Mouse (Mus musculus): ENCODE measurements around the gene Ece1. TPM values are rescaled to one million over a fixed set of nuclear protein-coding genes. Genes with fewer than 3 reads are reported as not detected.
A peak's percentile ranks its signal among the peaks of the same experiment; 100 is the strongest.

Ece1 gene
- polyA plus RNA-seq, 1 experiment from 2014 or later = 77.4 TPM

DNA sequence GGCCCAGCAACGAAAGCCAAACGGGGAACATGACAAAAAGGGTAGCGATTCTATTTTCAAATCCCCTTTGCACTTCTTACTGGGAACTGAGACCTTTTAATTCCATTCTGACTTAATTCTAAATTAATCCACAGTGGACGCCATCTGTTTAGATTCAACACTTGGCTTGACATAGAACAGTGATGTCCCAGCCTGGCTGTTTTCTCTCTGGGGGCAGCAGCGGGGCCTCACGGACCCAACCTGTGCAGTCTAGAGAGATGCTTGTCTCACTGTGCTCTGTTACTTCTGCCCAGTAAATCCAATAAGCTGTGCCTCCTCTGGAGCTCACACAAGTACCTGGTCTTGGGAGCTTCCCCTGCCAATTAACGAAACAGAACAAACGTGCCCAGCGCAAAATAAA is 56.5 kb downstream of the Ece1 start:
- Histone ChIP-seq H3K9me3 (no peaks in the 10 kb centered on the region), H3K27me3 (replicated peaks) (peaks cover 9% of the 10 kb centered on the region; the same call in 1 of the 2 replicates), H3K4me3 (no peak overlapping the region), H3K4me2 (0 out of 2 replicates have a peak overlapping the region, but pooled peaks have one; percentile 29), H3K4me1 (peaks cover 64% of the 10 kb centered on the region), H3K36me3 (peaks cover 25% of the 10 kb centered on the region), H3K9ac (peak overlapping the region; percentile 70; the same call in 1 of the 2 replicates), H3K27ac (replicated peaks) (peak overlapping the region; percentile 93)
- WGBS = 61% methylated on average over 9 of the region's 9 CpGs
- no peak for ATAC-seq (ENCODE audit: extremely low read depth, insufficient number of reproducible peaks, low FRiP score, low TSS enrichment)

DNA sequence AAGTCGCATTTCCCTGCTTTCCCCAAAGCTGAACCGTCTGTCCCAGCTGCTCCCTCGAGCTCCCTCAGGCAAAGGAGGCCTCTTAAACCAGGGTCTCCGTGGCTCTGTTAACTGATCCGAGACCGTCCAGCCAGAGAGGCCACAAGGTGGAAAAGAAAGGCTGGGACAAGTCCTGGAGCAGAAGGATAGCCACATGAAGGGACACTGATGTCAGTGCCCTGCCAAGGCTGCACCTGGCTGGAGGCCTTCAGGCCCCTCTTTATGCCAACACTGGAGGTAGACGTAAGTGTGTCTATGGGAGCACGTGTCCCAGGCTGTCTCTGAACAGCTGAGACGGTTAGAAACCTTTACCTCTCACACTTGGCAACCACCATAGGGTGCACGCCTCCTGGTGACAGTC is 57.1 kb downstream of the Ece1 start:
- H3K4me2 ChIP-seq = no peak overlapping the region
- peak overlapping the region; percentile 93 for H3K27ac ChIP-seq (replicated peaks)
- ATAC-seq (ENCODE audit: extremely low read depth, insufficient number of reproducible peaks, low FRiP score, low TSS enrichment) = no peak
- no peaks in the 10 kb centered on the region for H3K9me3 ChIP-seq
- 63% methylated on average over 10 of the region's 10 CpGs for WGBS
- H3K36me3 ChIP-seq = peaks cover 31% of the 10 kb centered on the region
- H3K9ac ChIP-seq = peak overlapping the region; percentile 70; the same call in 1 of the 2 replicates
- H3K4me3 ChIP-seq = no peak overlapping the region
- H3K4me1 ChIP-seq = peaks cover 58% of the 10 kb centered on the region
- peaks cover 9% of the 10 kb centered on the region; the same call in 1 of the 2 replicates for H3K27me3 ChIP-seq (replicated peaks)

DNA sequence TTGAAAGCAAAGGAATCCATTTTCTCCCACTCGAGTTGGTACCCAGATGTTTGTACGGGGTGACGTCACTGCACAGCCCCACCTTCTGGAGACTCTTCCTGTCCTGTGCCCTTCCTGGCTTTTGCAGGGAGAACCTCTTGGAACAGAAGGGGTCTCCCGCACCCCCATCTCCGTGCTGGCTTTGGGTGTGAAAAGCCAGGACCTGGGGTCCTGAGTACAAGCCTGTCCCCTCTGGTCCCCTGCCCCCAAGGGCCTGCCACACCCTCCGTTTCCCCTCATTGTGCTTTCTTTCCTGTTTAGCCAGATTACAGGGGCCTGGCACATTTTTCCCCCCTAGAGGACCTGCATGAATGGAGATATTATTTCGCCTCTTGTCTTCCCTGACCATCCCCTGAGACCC is 58.0 kb downstream of the Ece1 start:
- peak overlapping the region; percentile 69 for H3K9ac ChIP-seq
- H3K9me3 ChIP-seq = no peaks in the 10 kb centered on the region
- 42% methylated on average over 7 of the region's 7 CpGs for WGBS

DNA sequence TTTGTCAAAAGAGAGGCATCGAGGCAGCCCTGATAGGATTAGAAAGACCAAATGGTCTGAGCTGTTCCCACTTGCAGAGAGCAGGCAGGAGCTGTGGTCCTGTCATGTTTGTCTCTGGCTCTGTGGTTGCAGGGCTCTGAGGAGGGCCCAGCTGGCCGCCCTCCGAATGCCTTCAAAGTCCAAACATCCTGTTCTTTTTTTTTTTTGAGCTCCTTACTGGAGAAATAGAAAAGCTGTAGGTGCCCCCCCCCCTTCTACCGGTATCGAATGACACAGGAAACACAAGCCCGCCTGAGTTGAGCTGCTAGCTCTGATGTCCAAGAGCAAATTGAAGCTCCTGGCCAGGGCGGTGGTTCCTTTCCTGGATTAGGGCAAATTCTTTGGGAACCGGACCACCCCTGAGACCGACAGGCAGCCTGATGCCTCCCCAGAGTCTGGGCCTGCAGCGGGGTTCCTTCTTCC is 58.5 kb downstream of the Ece1 start:
- H3K4me2 ChIP-seq = peak overlapping the region; percentile 58
- H3K9me3 ChIP-seq = no peaks in the 10 kb centered on the region
- peak overlapping the region; percentile 32 for H3K4me3 ChIP-seq
- H3K36me3 ChIP-seq = peaks cover 33% of the 10 kb centered on the region
- peaks cover 64% of the 10 kb centered on the region for H3K4me1 ChIP-seq
- H3K9ac ChIP-seq = peak overlapping the region; percentile 69
- no peak for ATAC-seq (ENCODE audit: extremely low read depth, insufficient number of reproducible peaks, low FRiP score, low TSS enrichment)
- WGBS = 26% methylated on average over 10 of the region's 10 CpGs
- H3K27ac ChIP-seq (replicated peaks) = peak overlapping the region; percentile 93
- 0 out of 2 replicates have a peak, but pooled peaks cover 4% of the 10 kb centered on the region for H3K27me3 ChIP-seq (replicated peaks)

More for the DNA sequence above, 58.0 kb downstream of the Ece1 start:
- Histone ChIP-seq H3K27me3 (replicated peaks) (peaks cover 4% of the 10 kb centered on the region; the same call in 1 of the 2 replicates), H3K4me1 (peaks cover 59% of the 10 kb centered on the region), H3K27ac (replicated peaks) (peak overlapping the region; percentile 93), H3K4me2 (peak overlapping the region; percentile 27), H3K36me3 (peaks cover 33% of the 10 kb centered on the region), H3K4me3 (no peak overlapping the region)
- ATAC-seq (ENCODE audit: extremely low read depth, insufficient number of reproducible peaks, low FRiP score, low TSS enrichment) = no peak

DNA sequence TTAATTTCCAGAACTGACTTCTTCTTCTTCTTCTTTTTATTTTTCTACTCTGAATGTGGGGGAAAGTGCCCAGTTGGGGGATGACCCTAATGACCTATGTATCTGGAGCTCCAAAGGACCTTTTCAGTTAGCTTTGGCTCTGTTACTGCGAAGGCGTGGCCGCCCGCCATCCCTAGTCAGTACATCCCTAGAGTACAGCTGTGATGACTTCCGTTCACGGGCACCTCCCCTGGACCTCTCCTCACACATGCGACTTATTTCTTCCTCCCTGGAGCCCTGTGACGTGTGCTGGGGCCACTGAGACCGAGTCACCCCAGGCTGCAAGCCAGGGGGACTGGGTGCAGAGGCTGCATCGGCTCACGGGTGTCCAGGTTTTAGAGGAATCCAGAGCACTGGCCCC is 59.5 kb downstream of the Ece1 start:
- ATAC-seq (ENCODE audit: extremely low read depth, insufficient number of reproducible peaks, low FRiP score, low TSS enrichment) = no peak
- Histone ChIP-seq H3K4me2 (peak overlapping the region; percentile 58), H3K4me1 (peaks cover 70% of the 10 kb centered on the region), H3K27me3 (replicated peaks) (0 out of 2 replicates have a peak, but pooled peaks cover 4% of the 10 kb centered on the region), H3K36me3 (peaks cover 39% of the 10 kb centered on the region), H3K9ac (no peak overlapping the region), H3K27ac (replicated peaks) (peak overlapping the region; percentile 93), H3K9me3 (no peaks in the 10 kb centered on the region), H3K4me3 (peak overlapping the region; percentile 32)
- WGBS = 71% methylated on average over 11 of the region's 11 CpGs

DNA sequence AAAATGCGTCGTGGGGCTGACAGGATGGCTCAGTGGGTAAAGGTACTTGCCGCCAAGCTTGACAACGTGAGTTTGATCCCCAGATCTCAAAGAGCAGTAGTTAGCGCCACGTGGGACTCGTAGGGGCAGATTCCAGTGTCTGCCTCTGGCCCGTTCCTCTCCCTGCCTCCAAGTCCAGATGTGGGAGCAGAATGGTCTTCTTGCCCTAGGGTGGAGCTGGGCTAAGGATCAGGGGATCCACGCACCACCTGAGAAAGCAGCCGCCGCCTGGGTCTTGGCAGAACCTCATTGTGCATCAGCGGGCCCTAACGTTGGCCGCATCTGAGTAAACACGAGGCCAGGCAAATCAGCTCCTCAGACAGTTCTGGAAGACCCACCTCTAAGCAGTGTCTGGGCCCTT is 61.0 kb downstream of the Ece1 start:
- Histone ChIP-seq H3K4me3 (no peak overlapping the region), H3K27me3 (replicated peaks) (0 out of 2 replicates have a peak, but pooled peaks cover 4% of the 10 kb centered on the region), H3K4me2 (no peak overlapping the region), H3K4me1 (peaks cover 70% of the 10 kb centered on the region), H3K27ac (replicated peaks) (no peak overlapping the region), H3K9ac (no peak overlapping the region), H3K9me3 (no peaks in the 10 kb centered on the region), H3K36me3 (peaks cover 49% of the 10 kb centered on the region)
- 85% methylated on average over 15 of the region's 15 CpGs for WGBS
- ATAC-seq (ENCODE audit: extremely low read depth, insufficient number of reproducible peaks, low FRiP score, low TSS enrichment) = no peak

DNA sequence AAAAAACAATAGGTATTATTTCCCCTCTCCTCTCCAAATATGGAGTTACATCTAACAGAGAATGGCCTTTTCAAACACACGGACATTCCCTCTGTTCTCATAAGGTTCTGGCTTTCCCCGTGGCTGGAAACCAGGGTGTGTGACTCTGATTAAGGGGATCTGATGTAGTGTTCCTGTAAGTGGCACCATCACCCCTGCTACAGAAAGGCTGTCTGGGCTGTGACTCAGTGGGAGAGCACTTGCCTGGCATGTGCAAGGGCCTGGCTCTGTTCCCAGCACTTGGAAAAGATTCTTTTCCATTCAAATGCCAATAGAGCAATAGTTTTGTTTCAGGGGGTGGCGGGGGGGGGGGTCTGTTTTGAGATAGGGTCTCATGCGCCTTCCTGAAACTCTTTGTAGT is 63.1 kb downstream of the Ece1 start:
- ATAC-seq (ENCODE audit: extremely low read depth, insufficient number of reproducible peaks, low FRiP score, low TSS enrichment) = no peak
- H3K27ac ChIP-seq (replicated peaks) = peak overlapping the region; percentile 56; the same call in 1 of the 2 replicates
- no peak overlapping the region for H3K4me2 ChIP-seq
- H3K27me3 ChIP-seq (replicated peaks) = no peaks in the 10 kb centered on the region
- no peak overlapping the region for H3K9ac ChIP-seq
- H3K36me3 ChIP-seq = peaks cover 53% of the 10 kb centered on the region
- H3K9me3 ChIP-seq = no peaks in the 10 kb centered on the region
- 56% methylated on average over 4 of the region's 4 CpGs for whole genome bisulfite sequencing
- H3K4me3 ChIP-seq = no peak overlapping the region
- H3K4me1 ChIP-seq = peaks cover 70% of the 10 kb centered on the region

DNA sequence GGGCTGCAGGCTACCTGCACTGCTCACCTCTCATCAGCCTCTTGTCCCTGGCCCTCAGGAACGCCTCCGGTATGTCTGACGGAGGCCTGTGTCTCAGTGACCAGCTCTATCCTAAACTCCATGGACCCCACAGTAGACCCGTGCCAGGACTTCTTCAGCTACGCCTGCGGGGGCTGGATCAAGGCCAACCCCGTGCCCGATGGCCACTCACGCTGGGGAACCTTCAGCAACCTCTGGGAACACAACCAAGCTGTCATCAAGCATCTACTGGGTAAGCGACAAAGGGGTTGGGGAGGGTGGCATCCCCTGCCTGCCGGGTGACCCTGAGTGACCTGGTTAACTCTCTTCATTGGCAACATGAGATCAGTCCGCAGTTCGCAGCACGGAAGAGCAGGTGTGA is 64.1 kb downstream of the Ece1 start:
- H3K4me1 ChIP-seq = peaks cover 71% of the 10 kb centered on the region

DNA sequence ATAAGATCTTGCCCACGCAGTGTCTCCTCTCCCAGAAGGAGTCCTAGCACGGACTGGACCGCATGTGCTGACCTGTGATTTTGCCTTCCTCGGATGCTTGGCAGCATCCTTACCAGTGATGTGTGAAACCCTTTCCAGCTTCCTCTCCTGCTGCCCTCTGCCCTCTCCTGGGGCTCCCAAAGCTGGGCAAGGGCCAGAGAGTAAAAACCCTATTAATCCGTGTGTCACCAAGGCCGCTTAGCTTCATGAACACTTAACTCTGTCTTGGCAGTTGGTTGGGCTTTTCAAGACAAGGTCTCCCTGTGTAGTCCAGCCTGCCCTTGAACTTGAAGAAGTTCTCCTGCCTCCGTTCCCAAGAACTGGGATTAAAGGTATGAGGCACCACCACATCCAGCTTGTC is 65.1 kb downstream of the Ece1 start:
- peaks cover 46% of the 10 kb centered on the region for H3K36me3 ChIP-seq
- H3K27me3 ChIP-seq (replicated peaks) = no peaks in the 10 kb centered on the region
- no peak overlapping the region for H3K27ac ChIP-seq (replicated peaks)
- no peak overlapping the region for H3K4me3 ChIP-seq
- H3K4me2 ChIP-seq = no peak overlapping the region
- H3K9me3 ChIP-seq = no peaks in the 10 kb centered on the region
- ATAC-seq (ENCODE audit: extremely low read depth, insufficient number of reproducible peaks, low FRiP score, low TSS enrichment) = no peak
- H3K9ac ChIP-seq = no peak overlapping the region
- H3K4me1 ChIP-seq = peaks cover 81% of the 10 kb centered on the region
- 66% methylated on average over 7 of the region's 7 CpGs for WGBS

More for the DNA sequence above, 64.1 kb downstream of the Ece1 start:
- Histone ChIP-seq H3K9ac (no peak overlapping the region), H3K4me3 (no peak overlapping the region), H3K27ac (replicated peaks) (peak overlapping the region; percentile 56), H3K27me3 (replicated peaks) (no peaks in the 10 kb centered on the region), H3K9me3 (no peaks in the 10 kb centered on the region), H3K36me3 (peaks cover 51% of the 10 kb centered on the region), H3K4me2 (no peak overlapping the region)
- WGBS = 63% methylated on average over 14 of the region's 14 CpGs
- ATAC-seq (ENCODE audit: extremely low read depth, insufficient number of reproducible peaks, low FRiP score, low TSS enrichment) = no peak

DNA sequence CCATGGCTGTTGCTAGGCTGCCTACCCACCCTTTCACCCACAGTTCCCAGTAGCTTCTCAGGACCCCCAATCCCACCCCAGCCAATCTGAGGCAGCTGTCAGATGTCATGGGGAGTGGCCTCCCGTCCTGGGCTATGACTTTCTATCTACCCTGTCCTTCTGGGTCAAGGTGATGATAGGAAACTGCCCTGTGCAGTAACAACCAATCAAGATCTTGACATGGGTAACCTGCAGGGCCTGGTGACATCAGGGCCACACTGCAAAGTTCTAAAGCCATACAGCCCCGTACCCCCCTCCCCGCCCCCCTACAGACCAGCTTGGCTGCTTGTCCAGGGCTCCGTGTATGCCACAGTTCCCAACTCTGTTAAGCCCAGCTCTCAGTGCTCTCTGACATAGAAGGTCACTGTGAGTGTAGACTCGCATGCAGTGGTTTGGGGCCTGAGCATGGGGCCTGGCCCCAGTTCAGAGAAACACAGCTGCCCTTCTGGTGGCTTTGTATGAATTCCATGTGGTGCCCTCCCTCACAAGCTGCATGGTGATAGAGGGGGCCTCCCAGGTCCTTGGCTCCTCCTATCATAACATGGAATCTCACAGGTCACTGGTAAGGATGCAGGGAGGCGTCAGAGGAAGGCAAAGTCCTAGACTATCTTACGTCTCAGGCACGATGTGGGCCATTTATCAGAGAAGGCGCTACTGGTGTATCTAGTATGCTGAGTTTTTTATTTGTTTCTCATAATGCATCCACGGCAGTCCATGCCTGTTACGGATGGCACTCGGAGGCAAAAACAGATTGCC is 65.9 kb downstream of the Ece1 start:
- Histone ChIP-seq H3K4me1 (peaks cover 85% of the 10 kb centered on the region), H3K9me3 (no peaks in the 10 kb centered on the region), H3K4me2 (no peak overlapping the region), H3K4me3 (no peak overlapping the region), H3K27me3 (replicated peaks) (no peaks in the 10 kb centered on the region), H3K36me3 (peaks cover 47% of the 10 kb centered on the region), H3K27ac (replicated peaks) (peak overlapping the region; percentile 91), H3K9ac (peak overlapping the region; percentile 30; the same call in 1 of the 2 replicates)
- no peak for ATAC-seq (ENCODE audit: extremely low read depth, insufficient number of reproducible peaks, low FRiP score, low TSS enrichment)
- 64% methylated on average over 12 of the region's 12 CpGs for WGBS

DNA sequence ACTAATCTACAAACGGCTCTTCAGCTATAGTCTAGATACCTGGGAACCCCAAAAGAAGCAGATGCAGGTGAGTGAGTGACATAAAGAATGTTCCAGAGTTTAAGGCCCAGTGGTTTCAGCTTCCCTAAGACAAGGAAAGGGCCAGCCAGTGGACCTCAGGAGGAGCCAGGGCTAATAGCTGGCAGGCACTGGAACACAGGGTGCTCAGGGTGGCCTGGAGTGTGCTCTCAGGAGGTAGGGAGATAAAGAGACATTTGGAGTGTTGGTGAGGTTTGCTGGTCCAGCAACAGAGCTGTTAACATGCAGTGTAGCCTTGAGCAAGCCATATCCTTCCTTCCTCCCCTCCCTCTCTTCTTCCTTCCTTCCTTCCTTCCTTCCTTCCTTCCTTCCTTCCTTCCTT is 66.8 kb downstream of the Ece1 start:
- no peak for ATAC-seq (ENCODE audit: extremely low read depth, insufficient number of reproducible peaks, low FRiP score, low TSS enrichment)
- H3K9me3 ChIP-seq = no peaks in the 10 kb centered on the region
- H3K4me1 ChIP-seq = peaks cover 90% of the 10 kb centered on the region
- no peak overlapping the region for H3K4me2 ChIP-seq
- peaks cover 40% of the 10 kb centered on the region for H3K36me3 ChIP-seq
- no peak overlapping the region for H3K9ac ChIP-seq
- H3K27ac ChIP-seq (replicated peaks) = peak overlapping the region; percentile 91
- no peak overlapping the region for H3K4me3 ChIP-seq
- no peaks in the 10 kb centered on the region for H3K27me3 ChIP-seq (replicated peaks)
- 79% methylated on average over 1 of the region's 1 CpGs for WGBS
